Mouse (Mus musculus): ENCODE data around the gene Dnajb11. TPM values are rescaled to one million over a fixed set of nuclear protein-coding genes. Genes with fewer than 3 reads are reported as not detected.

Dnajb11 gene
- polyA plus RNA-seq, 1 experiment: 16.0 TPM

DNA sequence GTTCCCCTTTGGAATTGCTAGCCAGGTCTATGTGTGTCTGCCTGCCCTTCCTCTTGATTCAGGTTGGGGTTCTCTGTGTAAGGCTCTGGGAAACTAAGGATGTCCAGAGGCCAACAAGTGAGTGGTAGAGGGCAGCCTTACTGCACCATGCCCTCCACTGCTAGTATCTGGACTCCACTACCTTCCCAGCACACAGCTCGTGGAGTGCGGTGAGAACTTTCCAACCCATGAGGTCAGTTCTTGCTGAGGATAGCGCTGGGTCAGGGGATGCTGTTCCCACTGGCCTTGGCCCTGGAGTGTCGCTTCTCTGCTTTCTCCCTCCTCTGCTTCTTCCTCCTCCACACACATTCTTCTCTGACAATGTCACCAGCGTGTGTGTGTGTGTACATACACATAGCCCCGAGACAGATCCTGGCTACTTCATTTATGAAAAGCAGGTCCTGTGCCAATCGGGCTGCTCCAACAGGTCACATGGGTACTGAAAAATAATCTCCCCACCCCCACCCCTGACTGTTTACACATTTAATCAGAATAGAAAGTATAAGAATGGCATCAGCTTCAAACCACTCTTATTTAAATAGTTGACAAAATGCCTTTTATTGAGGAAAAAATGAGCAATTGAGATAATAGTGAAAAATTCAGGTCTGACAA is 22.4 kb downstream of the Dnajb11 start:
- WGBS: 86% methylated on average over 7 of the region's 7 CpGs
- no peak overlapping the region for H3K27ac ChIP-seq (ENCODE audit: control insufficient read depth, insufficient read depth, low read length)

DNA sequence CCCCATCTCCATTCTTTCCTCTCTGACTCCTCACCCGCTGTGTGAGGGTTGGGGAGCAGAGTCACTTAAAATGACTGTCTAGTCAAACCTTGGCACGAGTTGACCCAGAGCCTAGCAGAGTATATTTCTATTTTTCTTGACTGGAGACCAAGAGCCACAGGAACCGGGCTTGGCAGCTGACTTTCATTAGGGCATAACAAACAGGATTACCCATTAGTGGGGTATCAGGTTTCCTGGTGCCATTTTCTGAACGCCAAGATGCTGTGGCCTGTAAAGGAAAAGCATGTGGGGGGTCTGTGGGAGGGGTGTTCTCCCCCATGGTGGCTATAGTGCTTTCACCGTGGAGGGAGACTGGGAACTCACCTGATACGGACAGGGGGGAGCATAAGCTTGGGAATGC is 23.3 kb downstream of the Dnajb11 start:
- Histone ChIP-seq H3K27ac (ENCODE audit: control insufficient read depth, insufficient read depth, low read length) (no peak overlapping the region), H3K4me3 (ENCODE audit: control insufficient read depth, insufficient read depth, low read length) (no peak overlapping the region), H3K4me1 (replicated peaks; ENCODE audit: control insufficient read depth, insufficient read depth, low read length) (no peaks in the 10 kb centered on the region), H3K36me3 (ENCODE audit: control insufficient read depth, insufficient read depth, low read length) (no peaks in the 10 kb centered on the region), H3K27me3 (ENCODE audit: control insufficient read depth, insufficient read depth, low read length) (no peaks in the 10 kb centered on the region)
- WGBS: 77% methylated on average over 6 of the region's 6 CpGs
- TF ChIP-seq POLR2A (IDR thresholded peaks at IDR 0.05; ENCODE audit: control insufficient read depth, extremely low read depth, insufficient read depth, low read length, poor library complexity) (no peak), CTCF (IDR thresholded peaks at IDR 0.05; ENCODE audit: borderline replicate concordance, control insufficient read depth, extremely low read depth, insufficient read depth, low read length, poor library complexity) (no peak)
- DNase-seq: no peak

More for the DNA sequence above, 22.4 kb downstream of the Dnajb11 start:
- Histone ChIP-seq H3K36me3 (ENCODE audit: control insufficient read depth, insufficient read depth, low read length) (no peaks in the 10 kb centered on the region), H3K4me1 (replicated peaks; ENCODE audit: control insufficient read depth, insufficient read depth, low read length) (no peaks in the 10 kb centered on the region), H3K4me3 (ENCODE audit: control insufficient read depth, insufficient read depth, low read length) (no peak overlapping the region), H3K27me3 (ENCODE audit: control insufficient read depth, insufficient read depth, low read length) (no peaks in the 10 kb centered on the region)
- DNase-seq: no peak
- TF ChIP-seq POLR2A (IDR thresholded peaks at IDR 0.05; ENCODE audit: control insufficient read depth, extremely low read depth, insufficient read depth, low read length, poor library complexity): no peak

DNA sequence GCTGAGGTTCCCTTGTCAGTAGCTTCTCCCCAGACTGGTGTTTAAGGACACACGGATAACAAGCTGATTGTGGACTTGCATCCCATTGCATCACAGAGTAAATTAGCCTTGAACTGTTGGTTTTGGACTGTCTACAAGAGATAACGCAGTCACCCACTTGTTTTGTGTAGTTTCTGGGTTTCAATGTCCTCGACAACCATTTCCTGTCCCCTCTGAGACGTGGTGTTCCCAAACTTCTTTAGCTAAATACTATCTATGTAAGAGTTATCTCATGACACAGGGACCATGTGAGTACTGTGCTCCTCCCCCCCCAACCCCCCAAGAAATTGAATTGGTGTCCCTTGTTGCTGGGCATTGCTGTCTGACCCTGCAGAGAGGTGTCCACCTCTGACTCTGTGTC is 23.8 kb downstream of the Dnajb11 start:
- no peaks in the 10 kb centered on the region for H3K36me3 ChIP-seq (ENCODE audit: control insufficient read depth, insufficient read depth, low read length)
- no peaks in the 10 kb centered on the region for H3K4me1 ChIP-seq (replicated peaks; ENCODE audit: control insufficient read depth, insufficient read depth, low read length)
- no peak overlapping the region for H3K4me3 ChIP-seq (ENCODE audit: control insufficient read depth, insufficient read depth, low read length)
- H3K27ac ChIP-seq (ENCODE audit: control insufficient read depth, insufficient read depth, low read length): no peak overlapping the region
- DNase-seq: no peak
- H3K27me3 ChIP-seq (ENCODE audit: control insufficient read depth, insufficient read depth, low read length): no peaks in the 10 kb centered on the region
- 53% methylated on average over 4 of the region's 4 CpGs for WGBS
- TF ChIP-seq CTCF (IDR thresholded peaks at IDR 0.05; ENCODE audit: borderline replicate concordance, control insufficient read depth, extremely low read depth, insufficient read depth, low read length, poor library complexity) (no peak), POLR2A (IDR thresholded peaks at IDR 0.05; ENCODE audit: control insufficient read depth, extremely low read depth, insufficient read depth, low read length, poor library complexity) (no peak)

DNA sequence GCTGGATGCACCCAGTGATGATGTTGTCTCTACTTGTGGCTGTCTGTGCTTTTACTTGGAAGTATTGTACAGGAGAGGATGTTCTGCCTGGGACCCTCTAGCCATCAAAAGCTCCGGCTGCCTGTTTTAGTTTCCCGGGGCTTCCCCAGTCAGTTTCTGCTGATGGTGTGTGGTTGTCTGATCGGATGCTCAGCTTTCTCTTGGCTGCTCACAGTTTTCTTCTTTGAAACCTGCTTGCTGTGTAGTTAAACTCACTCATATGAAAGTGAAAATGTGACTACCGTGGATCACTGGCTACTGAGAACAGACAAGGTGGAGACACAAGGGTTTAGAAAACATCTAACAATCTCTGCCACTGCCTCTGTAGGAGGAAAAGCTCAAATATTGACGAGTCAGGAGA is 25.8 kb downstream of the Dnajb11 start:
- no peaks in the 10 kb centered on the region for H3K4me1 ChIP-seq (replicated peaks; ENCODE audit: control insufficient read depth, insufficient read depth, low read length)

DNA sequence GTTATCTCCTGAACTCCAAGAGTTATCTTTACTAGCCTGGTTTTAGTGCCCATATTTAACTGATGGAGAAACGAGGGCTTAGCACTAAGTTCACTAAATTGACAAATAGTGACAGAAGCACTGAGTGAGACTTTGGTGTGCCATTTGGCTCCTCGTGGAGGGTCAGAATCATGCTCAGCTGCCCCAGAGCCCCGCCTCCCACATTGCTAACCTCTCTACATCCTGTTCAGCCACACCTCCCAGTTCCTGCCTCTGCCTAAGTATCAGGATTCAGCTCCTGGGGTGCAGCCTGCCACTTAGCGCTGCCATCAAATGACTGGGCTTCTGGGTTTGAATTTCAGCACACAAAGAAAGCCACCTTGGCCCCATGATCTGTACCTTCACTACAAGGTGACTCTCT is 27.7 kb downstream of the Dnajb11 start:
- TF ChIP-seq POLR2A (IDR thresholded peaks at IDR 0.05; ENCODE audit: control insufficient read depth, extremely low read depth, insufficient read depth, low read length, poor library complexity) (no peak), CTCF (IDR thresholded peaks at IDR 0.05; ENCODE audit: borderline replicate concordance, control insufficient read depth, extremely low read depth, insufficient read depth, low read length, poor library complexity) (no peak)
- Histone ChIP-seq H3K4me1 (replicated peaks; ENCODE audit: control insufficient read depth, insufficient read depth, low read length) (0 out of 2 replicates have a peak, but pooled peaks cover 2% of the 10 kb centered on the region), H3K4me3 (ENCODE audit: control insufficient read depth, insufficient read depth, low read length) (no peak overlapping the region), H3K27me3 (ENCODE audit: control insufficient read depth, insufficient read depth, low read length) (no peaks in the 10 kb centered on the region), H3K36me3 (ENCODE audit: control insufficient read depth, insufficient read depth, low read length) (no peaks in the 10 kb centered on the region), H3K27ac (ENCODE audit: control insufficient read depth, insufficient read depth, low read length) (no peak overlapping the region)
- no peak for DNase-seq
- WGBS: 26% methylated on average over 4 of the region's 4 CpGs

More for the DNA sequence above, 25.8 kb downstream of the Dnajb11 start:
- DNase-seq: no peak
- 76% methylated on average over 5 of the region's 5 CpGs for WGBS
- no peak overlapping the region for H3K27ac ChIP-seq (ENCODE audit: control insufficient read depth, insufficient read depth, low read length)
- no peaks in the 10 kb centered on the region for H3K27me3 ChIP-seq (ENCODE audit: control insufficient read depth, insufficient read depth, low read length)
- no peak for TF ChIP-seq CTCF (IDR thresholded peaks at IDR 0.05; ENCODE audit: borderline replicate concordance, control insufficient read depth, extremely low read depth, insufficient read depth, low read length, poor library complexity)
- TF ChIP-seq POLR2A (IDR thresholded peaks at IDR 0.05; ENCODE audit: control insufficient read depth, extremely low read depth, insufficient read depth, low read length, poor library complexity): no peak
- H3K4me3 ChIP-seq (ENCODE audit: control insufficient read depth, insufficient read depth, low read length): no peak overlapping the region
- H3K36me3 ChIP-seq (ENCODE audit: control insufficient read depth, insufficient read depth, low read length): no peaks in the 10 kb centered on the region

DNA sequence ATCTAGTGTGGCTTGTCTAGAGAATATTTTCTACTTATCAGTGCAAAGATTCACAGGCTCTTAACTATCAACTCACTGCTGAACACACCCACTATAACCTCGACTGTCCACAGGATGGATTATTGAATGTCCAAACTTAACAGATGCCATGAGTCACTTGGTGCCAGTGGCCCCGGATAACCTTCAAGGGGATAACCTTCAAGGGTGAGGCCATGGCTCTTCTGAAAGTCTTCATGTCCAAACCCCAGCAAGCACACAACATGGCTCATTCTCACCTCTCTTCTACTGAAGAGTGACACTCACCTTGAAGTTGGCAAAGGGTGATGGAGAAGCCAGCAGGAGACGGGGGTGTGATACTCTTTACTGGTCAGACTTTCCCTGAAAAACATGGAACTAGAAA is 29.1 kb downstream of the Dnajb11 start:
- no peak for DNase-seq
- TF ChIP-seq CTCF (IDR thresholded peaks at IDR 0.05; ENCODE audit: borderline replicate concordance, control insufficient read depth, extremely low read depth, insufficient read depth, low read length, poor library complexity): no peak
- H3K27me3 ChIP-seq (ENCODE audit: control insufficient read depth, insufficient read depth, low read length): no peaks in the 10 kb centered on the region
- H3K36me3 ChIP-seq (ENCODE audit: control insufficient read depth, insufficient read depth, low read length): no peaks in the 10 kb centered on the region
- peaks cover 2% of the 10 kb centered on the region; the same call in 1 of the 2 replicates for H3K4me1 ChIP-seq (replicated peaks; ENCODE audit: control insufficient read depth, insufficient read depth, low read length)
- no peak overlapping the region for H3K4me3 ChIP-seq (ENCODE audit: control insufficient read depth, insufficient read depth, low read length)
- no peak overlapping the region for H3K27ac ChIP-seq (ENCODE audit: control insufficient read depth, insufficient read depth, low read length)
- 85% methylated on average over 3 of the region's 3 CpGs for WGBS

DNA sequence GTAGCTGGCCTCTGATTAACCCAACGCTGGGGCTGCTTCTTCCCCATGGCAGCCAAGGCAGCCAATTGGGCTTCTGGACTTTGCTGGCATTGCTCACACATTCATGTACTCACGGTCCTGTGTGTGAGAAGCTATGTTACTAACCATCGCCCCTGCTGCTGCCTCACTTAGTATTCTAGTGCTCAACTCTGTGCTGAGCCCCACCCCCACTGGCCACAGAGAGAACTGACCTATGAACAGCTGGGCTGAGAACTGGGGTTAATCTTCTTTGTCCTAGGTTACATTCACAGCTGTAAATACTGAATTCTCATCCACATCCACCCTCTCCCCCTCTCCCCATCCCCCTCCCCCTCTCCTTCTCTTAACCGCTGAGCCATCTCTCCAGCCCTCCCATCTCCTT is 31.2 kb downstream of the Dnajb11 start:
- no peak for DNase-seq
- Histone ChIP-seq H3K36me3 (ENCODE audit: control insufficient read depth, insufficient read depth, low read length) (no peaks in the 10 kb centered on the region), H3K27me3 (ENCODE audit: control insufficient read depth, insufficient read depth, low read length) (no peaks in the 10 kb centered on the region), H3K4me3 (ENCODE audit: control insufficient read depth, insufficient read depth, low read length) (no peak overlapping the region), H3K4me1 (replicated peaks; ENCODE audit: control insufficient read depth, insufficient read depth, low read length) (peaks cover 2% of the 10 kb centered on the region; the same call in 1 of the 2 replicates), H3K27ac (ENCODE audit: control insufficient read depth, insufficient read depth, low read length) (no peak overlapping the region)
- WGBS: 92% methylated on average over 4 of the region's 4 CpGs
- TF ChIP-seq CTCF (IDR thresholded peaks at IDR 0.05; ENCODE audit: borderline replicate concordance, control insufficient read depth, extremely low read depth, insufficient read depth, low read length, poor library complexity): no peak
- no peak for TF ChIP-seq POLR2A (IDR thresholded peaks at IDR 0.05; ENCODE audit: control insufficient read depth, extremely low read depth, insufficient read depth, low read length, poor library complexity)

Data from thymus, adult 2 months (tissue).